Mouse (Mus musculus): ENCODE data around the gene Cers6. TPM values are rescaled to one million over a fixed set of nuclear protein-coding genes. Genes with fewer than 3 reads are reported as not detected.

Gene Cers6
- polyA plus RNA-seq, 2 experiments from 2014 or later: 4.6 to 4.8 TPM

DNA sequence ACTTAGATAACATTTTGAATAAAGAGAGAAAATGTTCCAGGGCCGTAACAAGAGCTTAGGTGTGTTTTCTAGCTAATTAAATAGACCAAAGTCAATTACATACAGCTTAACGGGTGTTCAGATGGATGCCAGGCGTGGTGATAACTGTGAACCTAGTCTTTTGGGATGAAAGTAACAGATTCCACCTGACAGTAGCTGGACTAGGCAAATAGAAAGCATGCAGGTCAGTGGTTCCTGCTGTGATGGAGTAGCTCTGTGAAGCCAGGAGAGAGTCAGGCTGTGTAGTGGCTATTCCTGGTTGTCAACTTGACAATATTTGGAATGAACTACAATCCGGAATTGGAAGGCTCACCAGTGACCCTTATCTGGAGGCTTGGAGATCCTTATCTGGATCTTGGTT lies 56.3 kb downstream of the Cers6 start:
- no peak for ATAC-seq

DNA sequence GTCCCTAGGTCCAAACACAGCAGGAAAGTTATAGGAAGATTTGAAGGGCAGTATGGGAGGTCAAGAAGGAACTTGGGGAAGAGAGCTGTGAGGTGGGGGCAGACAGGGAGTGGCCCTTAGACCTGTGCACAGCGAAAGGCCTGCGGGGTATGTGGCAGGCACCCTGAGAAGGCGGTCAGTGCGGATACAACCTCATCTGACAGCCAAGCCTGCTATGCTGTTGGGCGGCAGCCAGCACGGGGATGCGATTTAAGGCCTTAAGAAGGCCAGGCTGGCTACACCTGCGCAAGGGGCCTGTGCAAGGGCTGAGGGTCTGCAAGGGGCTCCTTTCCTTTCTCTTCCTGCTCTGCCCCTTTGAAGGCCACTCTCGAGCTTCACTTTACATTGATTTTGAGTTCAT lies 63.1 kb downstream of the Cers6 start:
- ATAC-seq: no peak

DNA sequence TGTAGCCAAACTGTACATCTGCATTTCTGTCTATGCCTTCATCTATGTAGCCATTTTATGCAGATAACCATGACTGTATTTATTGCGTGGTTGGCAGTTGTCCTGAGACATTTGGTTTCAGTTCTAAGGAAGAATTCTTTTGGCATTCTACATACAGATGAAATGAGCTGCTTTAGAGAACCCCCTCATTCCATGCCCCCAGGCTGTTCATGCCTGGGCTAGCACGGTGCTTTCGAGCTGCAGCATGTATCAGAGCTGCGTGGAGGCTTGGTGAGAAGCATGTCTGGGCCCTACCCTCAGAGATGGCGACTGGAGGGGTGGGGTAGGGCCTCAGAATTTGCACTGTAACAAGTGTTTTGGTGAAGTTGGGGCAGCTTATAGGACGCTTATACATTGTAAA lies 64.3 kb downstream of the Cers6 start:
- ATAC-seq: no peak

DNA sequence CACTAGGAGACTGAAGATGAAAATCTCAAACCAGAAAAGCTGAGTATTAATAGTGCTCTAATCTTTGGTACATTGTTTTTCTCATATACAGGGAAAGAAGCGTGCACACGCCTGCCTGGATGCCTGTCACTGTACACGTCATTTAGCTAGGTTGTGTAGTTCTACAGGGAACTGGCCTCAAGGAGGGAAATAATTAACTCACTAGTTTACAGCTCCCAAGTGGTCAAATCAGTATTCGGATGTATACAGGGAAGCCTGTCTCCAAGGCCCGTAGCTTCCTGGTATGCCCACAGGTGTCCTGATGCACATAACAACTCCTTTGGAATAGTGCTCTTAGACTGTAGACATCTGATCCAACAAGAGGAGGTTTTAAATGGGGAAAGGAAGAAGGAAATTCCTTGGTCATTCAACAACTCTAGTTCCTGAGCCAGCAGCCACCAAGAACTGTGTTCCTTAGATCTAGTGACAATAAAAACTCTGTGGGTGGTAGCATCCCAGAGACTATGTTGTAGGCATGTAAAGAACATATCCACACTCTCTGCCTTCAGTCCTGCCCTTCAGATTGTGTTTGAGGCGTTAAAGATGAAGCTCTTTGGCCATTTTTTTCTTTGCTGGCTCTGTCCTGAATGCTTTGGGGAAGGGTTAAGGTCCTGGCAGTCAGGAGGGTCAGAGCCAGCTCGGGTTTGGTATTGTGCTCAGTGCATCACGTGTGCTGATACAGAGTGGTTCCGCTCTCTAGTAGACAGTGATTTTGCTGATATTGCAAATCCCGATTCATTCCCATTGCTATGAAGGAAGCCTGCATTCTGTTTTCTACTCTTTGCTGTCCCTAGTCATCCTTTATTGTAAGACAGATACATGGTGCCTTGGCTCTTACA lies 65.9 kb downstream of the Cers6 start:
- no peak for ATAC-seq

DNA sequence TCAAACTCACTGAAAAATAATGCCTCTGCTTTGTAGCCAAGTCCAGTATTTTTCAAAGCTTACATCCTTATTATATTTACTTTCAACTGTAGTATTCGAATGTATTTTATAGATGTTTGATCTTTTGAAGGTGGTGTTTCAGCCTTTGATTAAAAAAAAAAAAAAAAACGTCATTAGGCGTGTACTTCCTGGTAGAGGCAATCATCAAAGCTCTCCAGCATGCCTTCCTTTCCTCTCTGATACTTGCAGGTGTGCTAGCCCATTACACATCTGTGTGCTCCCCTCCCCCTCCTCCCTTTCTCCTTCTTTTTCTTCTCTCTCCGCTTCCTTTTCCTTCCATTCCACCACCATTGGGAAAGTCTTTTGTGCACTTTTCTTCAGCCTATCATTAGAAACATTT lies 71.0 kb downstream of the Cers6 start:
- ATAC-seq: peak; percentile 94

DNA sequence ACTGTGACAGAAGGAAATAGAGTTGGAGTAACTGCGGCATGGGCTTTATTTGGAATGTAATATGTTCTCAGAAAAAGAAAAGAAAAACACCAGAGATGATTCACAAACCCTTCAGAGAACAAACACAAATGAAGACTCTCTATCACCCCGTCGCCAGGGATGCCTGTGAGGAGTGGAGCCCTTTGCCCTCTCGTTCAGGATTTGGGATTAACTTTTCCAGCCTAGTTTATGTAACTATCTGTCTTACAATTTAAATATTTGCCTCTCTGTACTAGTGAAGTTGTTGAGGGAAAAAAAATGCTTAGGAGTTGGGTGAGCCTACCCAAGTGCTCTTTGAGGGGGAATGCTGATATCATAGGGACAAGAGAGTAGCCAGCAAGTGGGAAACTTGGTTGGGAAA lies 71.4 kb downstream of the Cers6 start:
- peak; percentile 25 for ATAC-seq

DNA sequence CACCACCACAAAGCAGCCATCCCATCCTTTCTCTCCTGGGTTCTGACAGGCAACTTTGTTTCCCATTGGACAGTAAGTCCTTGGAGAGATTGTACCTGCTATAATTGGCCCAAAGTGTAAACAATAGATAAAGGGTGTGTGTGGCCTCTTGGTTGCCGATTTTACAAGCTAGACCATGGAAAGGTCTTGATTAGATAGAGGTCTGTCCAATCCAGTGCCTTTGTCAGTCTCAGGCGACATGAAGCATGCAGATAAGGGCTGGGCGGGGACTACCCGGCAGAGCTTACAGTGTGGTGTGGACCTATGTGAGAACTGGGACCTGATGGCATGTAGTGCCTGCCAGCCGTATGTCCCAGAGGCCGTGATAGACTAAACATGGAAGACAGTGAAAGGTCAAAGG lies 73.4 kb downstream of the Cers6 start:
- ATAC-seq: no peak

DNA sequence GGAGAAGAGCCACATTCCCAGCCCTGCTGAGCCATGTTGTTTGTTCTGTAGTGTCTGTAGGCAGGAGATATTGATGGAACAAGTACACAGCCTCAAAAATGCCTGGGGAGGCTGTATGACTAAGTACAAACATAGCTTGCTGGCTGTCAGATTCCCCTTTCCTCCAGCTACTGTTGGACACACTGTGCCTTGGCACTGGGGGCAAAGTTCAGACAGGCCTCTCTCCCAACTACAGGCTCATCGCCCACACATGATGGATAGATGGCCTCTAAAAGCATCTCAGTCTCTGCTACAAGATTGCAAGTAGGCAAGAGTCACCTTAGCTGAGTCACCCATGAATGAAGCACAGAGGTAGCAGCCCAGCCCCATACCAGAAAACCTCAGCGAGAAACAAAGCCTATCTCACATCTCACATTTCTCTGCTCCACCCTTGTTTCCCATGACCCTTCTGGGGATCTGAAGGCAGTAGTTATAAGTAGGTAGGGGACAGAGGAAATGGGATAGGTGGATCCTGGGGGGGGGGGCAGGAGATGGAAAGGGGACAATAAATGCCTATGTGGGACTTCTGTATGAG lies 74.6 kb downstream of the Cers6 start:
- no peak for ATAC-seq

DNA sequence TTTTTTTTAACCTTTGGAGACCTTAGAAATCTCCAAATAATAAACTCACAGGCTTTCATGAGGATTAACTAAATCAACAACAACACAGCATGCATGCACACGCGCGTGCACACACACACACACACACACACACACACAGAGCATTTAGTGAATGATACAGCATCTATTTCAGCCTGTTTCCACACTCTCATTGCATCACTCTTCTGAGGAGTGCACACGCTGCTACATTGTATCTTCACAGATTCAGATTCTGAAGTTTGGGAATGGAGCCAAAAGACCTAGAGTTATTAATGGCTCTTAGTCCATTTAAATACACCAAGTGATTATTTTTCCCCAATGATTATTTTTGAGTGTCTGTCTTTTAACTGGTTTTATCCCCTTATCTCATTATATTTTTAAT lies 75.5 kb downstream of the Cers6 start:
- no peak for ATAC-seq

DNA sequence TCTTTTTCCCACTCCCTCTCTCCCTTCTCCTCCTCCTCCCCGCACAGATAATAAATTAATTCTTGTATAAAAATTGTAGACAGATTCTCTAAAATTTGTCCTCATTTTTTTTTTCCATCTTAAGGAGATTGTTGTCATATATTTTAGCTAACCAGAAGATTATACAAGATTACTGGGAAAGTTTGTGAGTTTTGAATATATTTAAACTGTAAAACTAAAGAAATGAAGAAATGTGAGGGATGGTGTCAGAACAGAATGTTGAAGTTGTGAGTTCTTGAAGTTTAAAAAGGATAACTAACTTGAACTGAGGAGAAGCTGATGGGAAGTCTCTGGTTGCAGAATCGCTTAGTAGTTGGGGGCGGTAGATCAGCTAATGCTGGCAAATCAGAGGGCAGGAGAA lies 76.6 kb downstream of the Cers6 start:
- ATAC-seq: no peak

DNA sequence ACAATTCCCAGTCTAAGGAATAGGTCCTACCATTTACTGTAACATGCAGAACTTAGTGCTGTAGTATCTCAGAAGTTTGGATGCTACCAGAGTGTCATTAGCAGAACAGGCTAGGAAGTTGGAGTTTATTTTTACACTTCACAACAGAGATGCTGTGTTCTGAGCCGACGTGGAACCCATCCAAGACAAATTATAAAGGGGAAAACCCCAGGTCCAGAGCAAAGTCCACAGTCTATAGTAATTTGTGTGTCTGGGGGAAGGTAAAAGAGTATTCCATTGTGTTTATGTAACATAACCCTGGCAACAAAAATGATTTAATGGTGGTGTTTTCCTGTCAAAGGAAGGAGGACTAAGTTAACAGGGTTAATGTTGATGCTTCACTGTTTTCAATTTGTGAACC lies 83.7 kb downstream of the Cers6 start:
- no peak for ATAC-seq

DNA sequence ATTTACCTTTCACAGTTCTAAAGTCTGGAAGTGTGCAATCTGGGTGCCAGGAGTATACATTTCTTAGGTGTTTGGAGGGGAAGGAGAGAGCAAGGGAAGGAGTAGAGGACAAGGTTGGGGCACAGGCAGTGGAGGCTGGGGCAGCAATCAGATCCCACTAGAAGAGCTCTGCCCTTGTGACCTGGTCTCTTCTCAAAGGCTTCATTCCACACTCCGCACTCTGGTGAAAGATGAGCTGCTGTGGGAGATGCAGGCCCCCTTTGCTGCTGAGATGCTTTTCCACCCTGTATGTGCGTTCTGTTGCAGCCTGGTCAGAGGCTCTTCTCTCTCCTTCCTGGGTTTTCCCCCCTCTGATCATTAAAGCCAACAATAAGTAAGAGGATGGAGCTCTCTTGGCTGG lies 84.7 kb downstream of the Cers6 start:
- no peak for ATAC-seq

DNA sequence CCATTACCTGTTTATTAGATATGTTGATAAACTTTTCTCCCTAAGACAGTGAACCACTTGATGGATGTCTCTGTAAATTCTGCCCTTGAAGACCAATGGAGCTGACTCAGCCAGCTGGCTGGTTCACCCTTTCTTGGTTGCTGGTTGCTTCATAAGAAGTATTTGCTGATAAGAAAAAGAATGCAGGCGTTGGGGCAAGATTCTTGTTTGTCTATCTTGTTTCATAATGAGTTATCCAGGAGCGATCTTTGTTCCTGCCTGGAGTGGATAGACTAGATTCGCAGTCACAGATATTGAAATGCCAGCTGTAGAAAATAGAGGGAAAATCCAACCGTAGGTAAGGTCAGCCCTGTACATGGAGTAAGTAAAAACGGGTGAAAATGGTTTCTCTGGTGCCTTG lies 85.6 kb downstream of the Cers6 start:
- no peak for ATAC-seq

DNA sequence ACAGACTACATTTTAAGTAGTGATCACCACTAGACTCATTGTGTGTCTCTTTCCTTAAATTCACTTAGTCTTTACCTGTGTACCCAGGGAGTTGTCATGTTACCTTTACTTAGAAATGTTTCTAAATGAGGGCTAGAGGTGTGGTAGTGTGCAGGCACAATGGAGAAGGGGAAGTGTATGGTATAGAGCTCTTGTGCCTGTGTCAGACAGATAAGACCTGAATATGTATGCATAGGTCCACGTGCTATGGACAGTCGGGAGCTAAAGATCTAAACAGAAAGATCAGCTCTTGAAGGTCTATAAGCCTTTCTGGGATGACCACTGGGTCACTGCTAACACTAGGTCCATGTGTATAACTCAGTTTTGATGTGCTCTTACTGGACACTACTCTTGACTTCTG lies 87.9 kb downstream of the Cers6 start:
- no peak for ATAC-seq

DNA sequence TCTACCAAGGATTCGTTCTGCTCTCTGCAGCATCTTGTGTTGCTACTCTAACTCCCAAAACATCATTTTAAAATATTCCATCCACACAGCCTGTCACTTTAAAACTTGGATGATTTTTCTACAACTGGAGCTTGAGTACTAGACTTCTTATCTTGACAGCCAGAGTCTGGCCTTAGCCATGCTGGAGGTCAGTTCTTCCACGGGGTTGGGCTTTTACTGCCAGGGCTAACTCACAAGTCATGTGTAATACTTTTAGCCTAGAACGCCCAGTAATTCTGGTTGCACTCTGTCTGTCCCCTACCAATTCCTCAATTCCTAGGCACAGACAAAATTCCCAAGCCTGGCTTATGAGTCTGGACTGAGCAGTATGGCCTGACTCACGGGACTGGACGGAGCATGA lies 88.5 kb downstream of the Cers6 start:
- ATAC-seq: no peak

DNA sequence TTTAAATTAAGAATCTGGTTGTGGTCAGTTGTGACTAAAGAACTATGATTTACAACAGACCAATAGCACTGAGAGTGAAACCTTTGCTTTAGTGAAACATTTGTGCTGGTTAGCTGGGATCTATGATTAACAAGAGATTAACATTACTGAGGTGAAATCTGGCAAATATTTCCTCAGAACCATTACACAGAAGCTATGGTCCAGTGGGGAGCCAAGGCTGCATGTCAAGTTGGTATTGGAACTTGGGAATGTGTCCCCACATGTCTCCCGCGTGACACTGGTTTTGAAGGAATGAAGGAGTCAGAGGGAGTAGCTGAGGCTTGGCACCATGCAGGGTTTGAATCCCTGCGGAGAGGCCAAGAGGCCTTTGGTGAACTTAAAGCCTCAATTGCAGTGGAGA lies 90.5 kb downstream of the Cers6 start:
- ATAC-seq: no peak

DNA sequence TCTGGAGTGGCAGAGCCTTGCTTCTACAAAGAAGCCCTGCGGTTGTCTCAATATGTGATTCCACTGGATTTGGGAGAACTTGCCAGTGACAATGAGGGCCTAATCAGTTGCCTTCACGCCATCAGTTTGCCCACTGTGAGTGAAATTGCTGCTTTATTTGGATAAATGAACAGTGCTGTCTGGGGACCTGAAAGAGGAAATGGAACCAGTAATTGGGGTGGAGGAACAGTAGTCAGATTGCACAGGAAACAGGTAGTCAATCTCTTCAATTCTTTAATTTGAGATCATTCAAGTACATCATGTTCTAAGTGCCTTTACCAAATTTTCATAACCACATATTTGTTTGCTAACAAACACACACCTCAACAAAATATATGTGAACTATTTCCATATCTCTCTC lies 92.4 kb downstream of the Cers6 start:
- no peak for ATAC-seq

DNA sequence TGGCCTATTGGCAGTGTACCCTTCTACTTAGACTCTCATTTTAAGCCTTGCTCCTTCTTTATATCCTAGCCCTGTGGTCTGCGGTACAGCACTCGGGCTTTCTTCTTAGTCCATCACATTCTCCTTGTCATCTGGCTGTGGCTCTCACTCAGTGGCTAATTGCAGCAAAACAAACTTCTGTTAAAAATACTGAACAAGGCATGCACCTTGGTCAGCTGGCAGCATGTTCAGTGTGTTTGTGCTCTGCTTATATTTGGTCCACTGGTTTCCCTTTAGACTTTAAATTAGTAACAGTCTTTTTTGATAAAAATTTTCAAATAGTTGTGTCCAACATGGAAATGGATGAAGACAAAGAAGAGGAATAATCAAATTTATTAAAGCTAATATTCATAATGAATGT lies 94.3 kb downstream of the Cers6 start:
- ATAC-seq: no peak

DNA sequence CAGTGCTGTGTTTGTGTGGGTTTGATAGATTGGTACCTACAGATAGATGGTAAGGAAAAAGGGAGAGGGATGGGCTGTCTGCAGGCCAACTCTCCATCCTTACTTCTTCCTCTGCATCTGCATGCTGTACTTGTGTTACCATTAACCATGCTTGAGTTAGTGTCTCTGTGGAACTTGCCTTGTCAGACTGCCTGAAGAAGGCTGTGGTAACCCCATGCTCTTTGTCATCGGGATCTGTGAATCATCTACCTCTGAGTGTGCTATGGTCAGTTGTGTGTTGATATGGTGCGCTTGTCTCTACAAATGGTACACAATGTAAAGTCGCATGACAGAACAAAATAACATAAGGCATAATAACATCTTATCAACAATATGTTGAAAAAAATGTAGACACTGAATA lies 94.9 kb downstream of the Cers6 start:
- ATAC-seq: no peak

DNA sequence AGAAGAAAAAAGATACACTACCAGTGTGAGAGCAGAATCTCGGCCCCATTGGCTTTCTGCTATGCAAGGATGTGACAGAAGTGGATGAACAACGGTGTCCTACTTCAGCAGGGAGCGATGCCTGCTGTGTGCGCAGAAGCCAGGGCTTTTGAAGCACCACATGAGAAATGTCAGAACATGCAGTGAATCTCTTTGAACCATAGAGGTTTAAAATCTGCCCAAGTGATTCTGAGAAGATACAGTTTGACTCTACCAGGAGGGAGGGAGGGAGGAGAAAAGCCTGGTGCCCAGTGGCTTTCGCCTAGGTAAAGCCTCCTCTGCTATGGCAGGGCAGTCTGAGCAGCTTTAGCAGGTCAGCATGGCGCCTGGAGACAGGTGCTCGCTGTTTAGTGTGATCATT lies 96.6 kb downstream of the Cers6 start:
- ATAC-seq: no peak

DNA sequence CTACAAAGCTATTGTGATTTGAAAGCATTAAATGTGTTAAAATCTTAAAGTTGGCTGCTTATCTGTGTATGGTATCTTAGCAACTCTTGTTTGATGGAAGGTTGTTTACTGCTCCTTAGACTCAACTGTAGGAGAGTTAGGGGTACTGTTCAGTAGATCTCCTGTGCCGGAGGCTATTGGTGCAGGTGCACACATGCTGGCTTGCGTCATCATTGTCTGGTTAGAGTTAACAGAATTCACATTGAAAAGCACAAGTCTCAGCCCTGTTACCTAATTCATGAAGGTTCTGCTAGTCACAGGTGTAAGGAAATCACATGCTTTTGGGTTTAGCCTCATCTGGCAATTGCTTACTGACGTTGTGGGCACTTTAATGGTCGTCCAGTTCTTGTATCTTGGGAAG lies 98.3 kb downstream of the Cers6 start:
- ATAC-seq: peak; percentile 61

DNA sequence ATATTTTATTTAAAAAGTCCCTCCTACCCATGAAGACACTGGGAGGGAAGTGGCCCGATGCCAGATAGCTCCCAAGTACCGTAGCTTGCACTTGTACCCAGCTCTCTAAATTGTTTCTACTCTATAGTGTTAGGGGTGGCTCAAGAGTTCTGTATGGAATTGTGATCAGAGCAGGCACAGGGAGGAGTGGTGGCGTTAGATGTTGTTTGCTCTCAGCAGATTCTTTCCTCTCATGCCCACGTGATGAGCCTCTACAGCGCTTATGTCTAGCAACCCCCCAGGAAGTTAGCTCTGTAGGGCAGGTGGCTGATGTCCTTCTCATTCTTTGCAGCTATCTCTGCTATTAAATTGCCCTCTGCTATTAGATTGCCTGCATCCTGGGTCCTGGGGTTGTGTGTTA lies 98.8 kb downstream of the Cers6 start:
- peak; percentile 86 for ATAC-seq

DNA sequence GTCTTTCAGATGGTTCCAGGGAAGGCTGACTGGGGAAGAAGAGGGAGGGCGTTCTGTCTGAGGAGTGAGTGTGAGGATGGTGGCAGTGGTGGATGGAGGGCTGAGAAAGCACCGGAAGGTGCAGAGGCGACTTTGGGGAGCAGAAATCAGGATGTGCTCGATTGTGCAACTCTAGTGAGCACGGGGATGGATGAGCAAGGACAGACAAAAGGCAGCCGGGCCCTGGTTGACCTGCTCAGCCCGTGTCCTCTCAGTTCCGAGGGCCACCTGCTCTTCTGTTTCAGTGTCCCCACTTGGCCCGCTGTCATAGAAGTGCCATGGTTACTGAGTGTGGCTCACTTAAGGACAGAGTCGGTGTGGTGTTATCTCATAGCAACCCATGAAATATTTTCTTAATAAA lies 99.4 kb downstream of the Cers6 start:
- peak; percentile 7 for ATAC-seq

DNA sequence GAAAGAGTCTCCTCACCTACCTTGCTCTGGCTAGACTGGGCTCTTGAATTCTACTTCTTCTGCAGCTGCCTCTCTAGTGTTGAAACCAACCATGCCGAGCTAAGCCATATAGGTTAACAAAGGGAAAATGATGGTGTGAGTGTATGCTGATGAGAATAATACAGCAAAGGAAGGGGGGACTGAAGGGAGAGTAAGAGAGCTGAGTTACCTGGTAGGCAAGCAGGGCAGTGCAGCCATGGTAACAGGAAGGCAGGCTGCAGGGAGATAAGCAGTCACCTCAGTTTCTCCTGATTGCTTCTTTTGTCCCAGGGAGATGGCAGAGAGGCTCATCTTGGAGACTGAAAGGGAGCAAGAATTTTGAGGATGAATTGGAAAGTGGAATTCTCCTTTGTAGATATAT lies 105.1 kb downstream of the Cers6 start:
- ATAC-seq: no peak

DNA sequence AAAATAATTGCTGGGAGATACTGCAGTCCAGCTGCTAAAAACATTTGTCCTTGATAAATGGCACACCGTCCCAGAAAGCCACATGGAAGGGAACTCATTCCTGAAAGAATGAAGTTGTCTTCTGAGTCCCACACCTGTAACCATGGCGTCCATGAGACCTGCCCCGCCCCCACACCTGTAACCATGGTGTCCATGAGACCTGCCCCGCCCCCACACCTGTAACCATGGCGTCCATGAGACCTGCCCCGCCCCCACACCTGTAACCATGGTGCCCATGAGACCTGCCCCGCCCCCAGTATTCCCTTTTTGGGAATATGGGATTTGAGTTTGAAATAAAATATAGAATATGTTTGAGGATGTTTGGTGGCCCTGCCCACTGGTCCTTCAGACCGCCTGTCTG lies 106.8 kb downstream of the Cers6 start:
- no peak for ATAC-seq

Data from CD4-positive, CD25-positive, alpha-beta regulatory T cell, adult 4 months (primary cell).